Mouse (Mus musculus) lung, embryonic 14.5 days (tissue): Measurements from ENCODE around the gene Gm37240. TPM values are rescaled to one million over a fixed set of nuclear protein-coding genes. Genes with fewer than 3 reads are reported as not detected.
A peak's percentile ranks its signal among the peaks of the same experiment; 100 is the strongest.

ENCODE experiments used
- ATAC-seq: fragments of 200-750 bp; cut with Nextera tagmentation; 2 replicates; pipeline ENCODE4 v1.8.0; 2017; ENCODE audit warnings: mild to moderate bottlenecking, moderate TSS enrichment, moderate library complexity; ENCODE audit not compliant: insufficient read depth
- DNase-seq: peaks from one replicate; pipeline ENCODE4 v3.0.0-alpha.2; 2015
- H3K27ac ChIP-seq: fragments of 300-500 bp; sonication (generic); 2 replicates; pipeline ENCODE4 v1.5.1; 2014; ENCODE audit warnings: low read depth, mild to moderate bottlenecking, moderate library complexity
- H3K27me3 ChIP-seq: fragments of 300-500 bp; sonication (generic); 2 replicates; pipeline ENCODE4 v1.6.1; 2014; ENCODE audit warnings: low read length, control low read depth; ENCODE audit not compliant: insufficient read depth
- H3K36me3 ChIP-seq: fragments of 300-500 bp; sonication (generic); 2 replicates; pipeline ENCODE4 v1.6.1; 2014; ENCODE audit warnings: control low read depth; ENCODE audit not compliant: insufficient read depth
- H3K4me1 ChIP-seq: fragments of 300-500 bp; sonication (generic); 2 replicates; pipeline ENCODE4 v1.6.1; 2014; ENCODE audit warnings: antibody characterized with exemption, control low read depth; ENCODE audit not compliant: insufficient read depth
- H3K4me2 ChIP-seq: fragments of 300-500 bp; sonication (generic); 2 replicates; pipeline ENCODE4 v1.6.1; 2014; ENCODE audit warnings: mild to moderate bottlenecking
- H3K4me3 ChIP-seq: fragments of 300-500 bp; sonication (generic); 2 replicates; pipeline ENCODE4 v1.5.1; 2014; ENCODE audit warnings: low read depth, low read length
- H3K9ac ChIP-seq: fragments of 300-500 bp; sonication (generic); 2 replicates; pipeline ENCODE4 v1.6.1; 2014
- H3K9me3 ChIP-seq: fragments of 300-500 bp; sonication (generic); 2 replicates; pipeline ENCODE4 v1.6.1; 2016; ENCODE audit warnings: low read depth, low read length, control low read depth
- CTCF ChIP-seq: IDR thresholded peaks from 2 replicates; pipeline ENCODE4 v1.5.1; 2016; ENCODE audit warnings: antibody characterized with exemption, low read depth
- WGBS: fragments of 180-500 bp; shearing (Covaris S2); extraction: QIAGEN DNeasy Blood & Tissue Kit; methylation state at CpG from one replicate; pipeline ENCODE4 v1.1.7; 2014; 5-methylcytosine and 5-hydroxymethylcytosine counted together
- polyA plus RNA-seq: library from polyadenylated mRNA; unstranded; fragments of >200 nt; fragmentation: Nextera tagmentation; extraction: Ambion mirVana; gene quantifications from 2 replicates; pipeline ENCODE4 v1.2.1, GENCODE M21; 2014

Gm37240 gene
- polyA plus RNA-seq, 1 experiment from 2014 or later = 4.5 TPM

DNA sequence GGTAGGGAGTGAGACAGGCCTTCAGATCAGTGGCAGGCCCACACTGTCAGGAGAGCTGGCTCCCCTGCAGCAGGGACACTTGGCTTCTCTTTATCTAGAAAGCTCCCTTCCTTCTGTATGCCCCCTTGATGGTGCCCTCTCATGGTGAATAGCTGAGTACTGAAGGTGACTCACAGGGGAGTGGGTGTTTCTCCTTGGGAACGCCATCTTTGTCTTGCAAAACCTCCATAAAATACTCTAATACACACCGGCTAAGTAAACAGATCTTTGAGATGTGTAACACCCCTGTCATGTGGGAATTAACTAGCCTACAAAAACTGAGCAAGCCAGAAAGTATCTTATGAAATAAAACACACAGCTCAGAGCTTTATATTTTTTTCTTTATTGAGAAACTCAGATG lies 510.8 kb downstream of the Gm37240 start:
- Histone ChIP-seq H3K4me2 (no peak overlapping the region), H3K4me3 (no peak overlapping the region), H3K9ac (no peak overlapping the region), H3K27me3 (no peaks in the 10 kb centered on the region), H3K27ac (no peak overlapping the region), H3K9me3 (no peaks in the 10 kb centered on the region), H3K4me1 (no peaks in the 10 kb centered on the region), H3K36me3 (no peaks in the 10 kb centered on the region)
- DNase-seq = no peak
- WGBS = 86% methylated on average over 2 of the region's 2 CpGs
- no peak for TF ChIP-seq CTCF
- ATAC-seq = no peak

- TF ChIP-seq CTCF = no peak
- peak; percentile 7 for DNase-seq
These were observed 514.3 kb downstream of the Gm37240 start for GRCm38 (mm10) chr3:85373039-85373438.

DNA sequence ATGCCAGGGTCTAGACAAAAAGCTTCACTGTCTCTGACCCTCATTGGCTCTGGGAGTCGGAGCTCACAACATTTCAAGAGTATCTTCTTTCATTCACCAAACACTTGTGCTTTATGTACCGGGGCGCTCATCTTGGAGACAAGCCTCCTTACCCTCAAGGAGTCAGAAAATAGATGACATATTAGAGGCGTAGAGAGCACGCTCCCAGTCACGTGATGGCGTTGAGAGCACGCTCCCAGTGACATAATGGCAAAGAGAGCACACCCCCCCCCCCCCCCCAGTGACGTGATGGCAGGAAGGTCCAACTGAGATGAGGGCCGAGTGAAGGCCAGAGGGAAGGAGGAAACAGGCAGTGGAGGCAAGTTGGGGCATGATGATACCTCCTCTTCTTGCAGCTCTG lies 517.5 kb downstream of the Gm37240 start:
- Histone ChIP-seq H3K36me3 (no peaks in the 10 kb centered on the region), H3K27ac (no peak overlapping the region), H3K4me1 (no peaks in the 10 kb centered on the region), H3K4me3 (no peak overlapping the region), H3K9me3 (no peaks in the 10 kb centered on the region), H3K9ac (no peak overlapping the region), H3K27me3 (no peaks in the 10 kb centered on the region), H3K4me2 (no peak overlapping the region)
- ATAC-seq = no peak
- DNase-seq = no peak
- no peak for TF ChIP-seq CTCF
- WGBS = 71% methylated on average over 9 of the region's 10 CpGs

More at GRCm38 (mm10) chr3:85373039-85373438, 514.3 kb downstream of the Gm37240 start:
- H3K27ac ChIP-seq = no peak overlapping the region
- H3K36me3 ChIP-seq = no peaks in the 10 kb centered on the region
- H3K4me3 ChIP-seq = no peak overlapping the region
- WGBS = 1% methylated on average over 3 of the region's 3 CpGs
- no peaks in the 10 kb centered on the region for H3K4me1 ChIP-seq
- ATAC-seq = no peak
- H3K9me3 ChIP-seq = no peaks in the 10 kb centered on the region
- no peak overlapping the region for H3K4me2 ChIP-seq
- H3K9ac ChIP-seq = no peak overlapping the region
- H3K27me3 ChIP-seq = no peaks in the 10 kb centered on the region

- Histone ChIP-seq H3K9me3 (no peaks in the 10 kb centered on the region), H3K9ac (no peak overlapping the region), H3K4me2 (no peak overlapping the region), H3K36me3 (no peaks in the 10 kb centered on the region), H3K27me3 (no peaks in the 10 kb centered on the region), H3K4me3 (no peak overlapping the region), H3K4me1 (no peaks in the 10 kb centered on the region), H3K27ac (no peak overlapping the region)
- 45% methylated on average over 5 of the region's 5 CpGs for WGBS
- ATAC-seq = no peak
- TF ChIP-seq CTCF = no peak
- DNase-seq = no peak
These were observed 518.2 kb downstream of the Gm37240 start for GRCm38 (mm10) chr3:85369157-85369556.

DNA sequence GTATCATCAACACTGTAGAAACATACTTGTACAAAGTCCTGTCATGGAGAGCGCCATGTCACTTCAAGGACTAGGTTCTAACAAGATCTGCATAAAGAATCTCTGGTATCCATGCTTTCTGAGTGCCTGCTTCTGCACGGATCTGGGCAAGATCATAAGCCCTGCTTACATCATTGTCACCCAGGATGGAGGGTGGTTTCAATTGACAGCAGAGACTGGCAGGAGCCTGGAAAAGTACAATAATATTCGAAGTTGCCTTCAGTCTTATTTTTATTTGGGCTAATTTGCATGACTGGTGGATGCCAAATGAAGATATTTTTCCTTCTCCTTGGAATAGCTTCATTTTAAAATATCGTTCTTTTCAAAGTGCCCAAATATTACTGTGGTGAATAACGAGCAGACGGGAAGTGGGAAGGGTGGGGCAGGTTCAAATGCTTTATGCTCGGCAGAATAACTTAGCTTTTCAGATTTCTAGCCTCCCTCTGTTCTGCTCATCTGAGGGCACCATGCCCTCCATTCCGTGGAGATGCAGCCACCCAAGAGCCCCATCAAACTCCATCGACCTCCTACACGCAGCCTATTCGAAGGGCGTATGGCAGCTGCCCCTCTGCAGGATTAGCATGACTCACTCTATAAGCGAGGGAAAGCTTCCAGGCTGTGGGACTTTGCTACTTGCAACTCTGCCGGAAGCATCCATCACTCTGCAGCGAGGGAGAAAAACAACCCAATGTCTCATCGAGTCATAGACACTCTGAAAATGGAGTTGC lies 518.8 kb downstream of the Gm37240 start:
- H3K36me3 ChIP-seq = no peaks in the 10 kb centered on the region
- H3K27ac ChIP-seq = no peak overlapping the region
- H3K4me2 ChIP-seq = no peak overlapping the region
- 50% methylated on average over 16 of the region's 16 CpGs for WGBS
- H3K4me3 ChIP-seq = no peak overlapping the region
- DNase-seq = peak; percentile 50
- 0 out of 2 replicates have a peak, but pooled peaks have one; percentile 24 for ATAC-seq
- TF ChIP-seq CTCF = no peak
- H3K27me3 ChIP-seq = no peaks in the 10 kb centered on the region
- H3K9me3 ChIP-seq = no peaks in the 10 kb centered on the region
- H3K9ac ChIP-seq = no peak overlapping the region
- H3K4me1 ChIP-seq = no peaks in the 10 kb centered on the region

DNA sequence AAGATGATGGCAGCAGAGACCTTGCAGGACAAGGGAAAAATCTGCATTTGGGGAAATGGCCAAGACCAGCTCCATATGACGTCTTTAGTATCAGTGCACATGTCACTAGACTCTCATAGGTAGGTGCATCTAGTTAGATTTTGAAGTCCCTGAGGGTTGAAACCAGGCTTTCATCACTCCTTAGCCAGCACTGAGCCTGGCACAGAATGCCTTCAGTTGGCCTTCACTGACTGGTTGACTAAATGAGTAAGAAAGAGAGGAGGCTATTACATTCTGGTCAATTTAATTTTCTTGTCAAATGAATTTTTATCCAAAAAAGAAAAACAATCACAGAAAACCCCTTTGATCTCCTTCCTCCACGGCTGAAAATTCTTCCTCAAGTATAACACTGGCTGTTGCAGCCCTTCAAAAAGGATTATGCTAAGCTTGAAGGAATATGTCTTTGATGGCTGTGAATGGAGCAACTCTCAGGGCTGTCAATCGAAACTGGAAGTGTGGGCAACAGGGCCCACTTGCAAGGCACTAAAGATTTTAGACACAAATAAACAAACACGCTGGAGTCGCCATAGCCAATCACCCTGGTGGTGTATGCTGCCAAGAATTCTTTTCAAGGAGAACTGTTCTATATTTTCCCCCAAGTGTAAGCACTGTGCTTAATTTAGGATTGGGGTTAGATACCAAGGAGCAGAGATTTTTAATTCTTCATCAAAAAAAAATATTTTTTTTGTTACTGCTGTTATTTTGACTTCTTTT lies 522.6 kb downstream of the Gm37240 start:
- no peak overlapping the region for H3K9ac ChIP-seq
- TF ChIP-seq CTCF = no peak
- H3K36me3 ChIP-seq = no peaks in the 10 kb centered on the region
- H3K4me2 ChIP-seq = no peak overlapping the region
- DNase-seq = peak; percentile 60
- no peaks in the 10 kb centered on the region for H3K4me1 ChIP-seq
- ATAC-seq = no peak
- no peaks in the 10 kb centered on the region for H3K27me3 ChIP-seq
- no peaks in the 10 kb centered on the region for H3K9me3 ChIP-seq
- no peak overlapping the region for H3K27ac ChIP-seq
- WGBS = 42% methylated on average over 5 of the region's 5 CpGs
- H3K4me3 ChIP-seq = no peak overlapping the region

DNA sequence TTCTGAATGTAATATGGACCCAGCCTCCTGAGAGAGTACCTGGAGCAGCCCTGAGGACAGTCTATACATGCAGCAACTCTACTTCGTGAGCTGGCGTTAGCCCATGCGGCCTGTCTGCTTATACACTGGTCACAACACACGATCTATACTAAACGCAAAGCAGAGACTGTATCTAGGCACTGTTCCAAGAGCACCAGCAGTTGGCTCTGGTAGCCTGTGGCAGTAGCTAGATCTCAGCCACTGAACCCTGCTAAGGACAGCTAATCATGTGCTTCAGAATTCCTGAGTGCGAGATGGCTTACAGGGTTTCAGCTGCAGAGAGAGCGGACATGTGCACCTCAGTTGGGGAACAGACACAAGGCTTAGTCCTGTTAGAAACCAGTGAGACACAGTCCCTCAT lies 524.4 kb downstream of the Gm37240 start:
- ATAC-seq (peak; percentile 83), DNase-seq (peak; percentile 73)
- Histone ChIP-seq H3K36me3 (no peaks in the 10 kb centered on the region), H3K4me1 (no peaks in the 10 kb centered on the region), H3K27ac (no peak overlapping the region), H3K9me3 (no peaks in the 10 kb centered on the region), H3K27me3 (no peaks in the 10 kb centered on the region), H3K4me3 (no peak overlapping the region), H3K4me2 (no peak overlapping the region), H3K9ac (no peak overlapping the region)
- no peak for TF ChIP-seq CTCF
- 59% methylated on average over 7 of the region's 7 CpGs for WGBS
